Mouse (Mus musculus): ENCODE measurements at regions not wholly inside any gene's neighbourhood (a gene's known extent, or its start where the extent isn't known, plus 50 kb on each side); places are given as distances from the start of the nearest gene placed in this dataset.

GRCm38 (mm10) chr5:118339676-118340661 is 94.9 kb downstream of the 2410131K14Rik start:
- Histone ChIP-seq H3K4me1 (ENCODE audit: insufficient read depth, low read depth, low read length) (0 out of 2 replicates have a peak, but pooled peaks cover 3% of the 10 kb centered on the region), H3K36me3 (ENCODE audit: insufficient read depth, low read length) (no peaks in the 10 kb centered on the region), H3K4me3 (ENCODE audit: low read depth, low read length) (no peak overlapping the region), H3K4me2 (replicated peaks; ENCODE audit: low read depth, low read length) (peak overlapping the region; percentile 38), H3K27ac (ENCODE audit: low read length) (peak overlapping the region; percentile 84), H3K27me3 (replicated peaks; ENCODE audit: insufficient read depth, low read length) (no peaks in the 10 kb centered on the region), H3K9me3 (ENCODE audit: low read length) (no peaks in the 10 kb centered on the region), H3K9ac (replicated peaks; ENCODE audit: low read depth) (no peak overlapping the region)
- TF ChIP-seq EP300 (IDR thresholded peaks at IDR 0.05) (peak; percentile 97), CTCF (IDR thresholded peaks at IDR 0.05) (no peak)
- ATAC-seq (peak; percentile 96), DNase-seq (ENCODE audit: low spot score) (peak; percentile 97)
- WGBS, result 14% methylated on average over 22 of the region's 22 CpGs

- Histone ChIP-seq H3K4me3 (ENCODE audit: low read depth, low read length) (no peak overlapping the region), H3K27me3 (replicated peaks; ENCODE audit: insufficient read depth, low read length) (no peaks in the 10 kb centered on the region), H3K9ac (replicated peaks; ENCODE audit: low read depth) (no peak overlapping the region), H3K36me3 (ENCODE audit: insufficient read depth, low read length) (no peaks in the 10 kb centered on the region), H3K4me1 (ENCODE audit: insufficient read depth, low read depth, low read length) (0 out of 2 replicates have a peak, but pooled peaks cover 3% of the 10 kb centered on the region), H3K9me3 (ENCODE audit: low read length) (no peaks in the 10 kb centered on the region), H3K4me2 (replicated peaks; ENCODE audit: low read depth, low read length) (no peak overlapping the region), H3K27ac (ENCODE audit: low read length) (no peak overlapping the region)
- 20% methylated on average over 19 of the region's 19 CpGs for WGBS
- DNase-seq (ENCODE audit: low spot score) (no peak), ATAC-seq (no peak)
- TF ChIP-seq CTCF (IDR thresholded peaks at IDR 0.05), result no peak
- TF ChIP-seq EP300 (IDR thresholded peaks at IDR 0.05), result no peak
Observed at GRCm38 (mm10) chr5:118343444-118344320, 98.7 kb downstream of the 2410131K14Rik start.

DNA sequence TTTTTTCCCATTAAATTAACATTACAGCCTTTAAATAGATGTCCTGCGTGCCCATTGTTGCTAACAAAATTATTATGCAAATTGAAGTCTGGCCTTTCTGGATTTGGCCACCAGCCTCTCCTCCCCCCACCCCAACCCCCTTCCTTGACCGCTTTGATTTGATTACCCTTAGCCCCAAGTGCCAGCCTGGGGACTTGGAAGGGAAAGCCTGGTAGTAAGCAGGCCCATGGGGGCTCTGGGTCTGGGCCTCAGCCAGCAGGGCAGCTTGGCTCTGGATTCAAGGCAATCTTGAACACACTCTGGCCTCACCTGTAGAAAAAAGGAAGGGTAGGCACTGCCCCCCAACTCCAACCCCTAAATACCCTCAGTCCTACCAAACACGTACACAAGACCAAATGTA is 100.2 kb downstream of the 2410131K14Rik start:
- Histone ChIP-seq H3K9me3 (ENCODE audit: low read length) (no peaks in the 10 kb centered on the region), H3K36me3 (ENCODE audit: insufficient read depth, low read length) (no peaks in the 10 kb centered on the region), H3K4me2 (replicated peaks; ENCODE audit: low read depth, low read length) (no peak overlapping the region), H3K9ac (replicated peaks; ENCODE audit: low read depth) (no peak overlapping the region), H3K27ac (ENCODE audit: low read length) (no peak overlapping the region), H3K4me3 (ENCODE audit: low read depth, low read length) (no peak overlapping the region), H3K4me1 (ENCODE audit: insufficient read depth, low read depth, low read length) (no peaks in the 10 kb centered on the region), H3K27me3 (replicated peaks; ENCODE audit: insufficient read depth, low read length) (no peaks in the 10 kb centered on the region)
- 97% methylated on average over 3 of the region's 3 CpGs for WGBS
- no peak for ATAC-seq
- DNase-seq (ENCODE audit: low spot score), result no peak
- TF ChIP-seq CTCF (IDR thresholded peaks at IDR 0.05) (no peak), EP300 (IDR thresholded peaks at IDR 0.05) (no peak)

DNA sequence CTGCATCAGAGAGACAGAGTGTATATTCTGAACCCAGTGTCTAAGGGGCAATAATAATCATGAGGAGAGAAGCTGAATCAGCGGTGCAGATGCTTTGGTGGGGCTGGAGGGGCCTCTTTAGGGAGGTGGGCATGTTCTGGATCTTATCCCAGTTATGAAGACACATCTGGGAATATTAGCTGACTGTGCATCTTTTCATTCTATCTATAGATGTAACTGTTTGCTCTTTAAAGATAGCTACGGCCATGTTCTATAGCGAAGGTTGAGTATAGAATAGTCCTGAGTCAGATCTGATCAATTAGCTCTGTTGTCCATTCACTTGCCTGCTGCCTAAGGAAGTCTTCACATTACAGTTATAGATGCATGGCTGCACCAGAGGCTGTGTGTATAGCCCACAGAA is 104.0 kb downstream of the 2410131K14Rik start:
- Histone ChIP-seq H3K9me3 (ENCODE audit: low read length) (no peaks in the 10 kb centered on the region), H3K4me3 (ENCODE audit: low read depth, low read length) (no peak overlapping the region), H3K4me1 (ENCODE audit: insufficient read depth, low read depth, low read length) (peaks cover 4% of the 10 kb centered on the region; the same call in 1 of the 2 replicates), H3K4me2 (replicated peaks; ENCODE audit: low read depth, low read length) (no peak overlapping the region), H3K9ac (replicated peaks; ENCODE audit: low read depth) (no peak overlapping the region), H3K27ac (ENCODE audit: low read length) (no peak overlapping the region), H3K36me3 (ENCODE audit: insufficient read depth, low read length) (no peaks in the 10 kb centered on the region), H3K27me3 (replicated peaks; ENCODE audit: insufficient read depth, low read length) (no peaks in the 10 kb centered on the region)
- TF ChIP-seq CTCF (IDR thresholded peaks at IDR 0.05) (no peak), EP300 (IDR thresholded peaks at IDR 0.05) (no peak)
- DNase-seq (ENCODE audit: low spot score), result no peak
- no peak for ATAC-seq
- WGBS, result 92% methylated on average over 3 of the region's 3 CpGs

- H3K4me1 ChIP-seq (ENCODE audit: insufficient read depth, low read depth, low read length), result peaks cover 8% of the 10 kb centered on the region
- H3K27ac ChIP-seq (ENCODE audit: low read length), result no peak overlapping the region
- no peaks in the 10 kb centered on the region for H3K36me3 ChIP-seq (ENCODE audit: insufficient read depth, low read length)
- TF ChIP-seq CTCF (IDR thresholded peaks at IDR 0.05) (no peak), EP300 (IDR thresholded peaks at IDR 0.05) (no peak)
- ATAC-seq (no peak), DNase-seq (ENCODE audit: low spot score) (no peak)
- H3K27me3 ChIP-seq (replicated peaks; ENCODE audit: insufficient read depth, low read length), result no peaks in the 10 kb centered on the region
- WGBS, result 44% methylated on average over 1 of the region's 1 CpGs
- no peaks in the 10 kb centered on the region for H3K9me3 ChIP-seq (ENCODE audit: low read length)
- no peak overlapping the region for H3K9ac ChIP-seq (replicated peaks; ENCODE audit: low read depth)
- H3K4me2 ChIP-seq (replicated peaks; ENCODE audit: low read depth, low read length), result no peak overlapping the region
- H3K4me3 ChIP-seq (ENCODE audit: low read depth, low read length), result no peak overlapping the region
Observed at GRCm38 (mm10) chr5:118351301-118351700, 106.3 kb downstream of the 2410131K14Rik start.

DNA sequence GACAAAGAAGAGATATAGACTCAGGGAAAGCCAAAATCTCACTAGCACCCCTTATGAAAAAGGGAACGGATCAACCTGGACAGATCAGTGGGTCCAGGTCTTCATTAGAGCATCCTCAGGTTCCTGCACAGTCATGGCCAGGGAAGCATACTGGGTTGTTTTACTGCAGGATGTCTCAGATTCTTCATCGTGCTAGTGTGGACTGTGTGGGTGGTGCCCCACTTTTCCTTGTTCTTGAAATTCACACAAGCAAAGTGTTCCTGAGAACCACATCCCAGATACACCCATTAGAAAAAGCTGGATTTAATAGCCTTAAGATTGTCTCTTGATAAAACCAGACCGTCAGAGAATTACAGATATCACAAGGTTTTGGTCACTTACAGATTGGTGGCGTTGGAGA is 107.1 kb downstream of the 2410131K14Rik start:
- Histone ChIP-seq H3K4me1 (ENCODE audit: insufficient read depth, low read depth, low read length) (peaks cover 8% of the 10 kb centered on the region), H3K36me3 (ENCODE audit: insufficient read depth, low read length) (no peaks in the 10 kb centered on the region), H3K9ac (replicated peaks; ENCODE audit: low read depth) (no peak overlapping the region), H3K27ac (ENCODE audit: low read length) (no peak overlapping the region), H3K4me3 (ENCODE audit: low read depth, low read length) (no peak overlapping the region), H3K4me2 (replicated peaks; ENCODE audit: low read depth, low read length) (no peak overlapping the region), H3K27me3 (replicated peaks; ENCODE audit: insufficient read depth, low read length) (no peaks in the 10 kb centered on the region), H3K9me3 (ENCODE audit: low read length) (no peaks in the 10 kb centered on the region)
- DNase-seq (ENCODE audit: low spot score) (no peak), ATAC-seq (no peak)
- 83% methylated on average over 4 of the region's 4 CpGs for WGBS
- TF ChIP-seq CTCF (IDR thresholded peaks at IDR 0.05), result no peak
- TF ChIP-seq EP300 (IDR thresholded peaks at IDR 0.05), result no peak
